Mouse (Mus musculus) large intestine, adult 2 months (tissue): ENCODE measurements around the gene Csrnp3. TPM values are rescaled to one million over a fixed set of nuclear protein-coding genes. Genes with fewer than 3 reads are reported as not detected.

Source experiments
- DNase-seq: peaks from one replicate; pipeline ENCODE4 v3.0.0-alpha.2; 2012; ENCODE audit warnings: low read depth, low spot score
- WGBS: fragments of 180-500 bp; shearing (Covaris S2); methylation state at CpG from one replicate; pipeline ENCODE4 v1.1.7; 2018; 5-methylcytosine and 5-hydroxymethylcytosine counted together
- polyA plus RNA-seq: library from polyadenylated mRNA; depleted of rRNA; stranded (reverse); fragments of >200 nt; gene quantifications from 2 replicates; pipeline ENCODE4 v1.2.3, GENCODE M21; 2012

The Csrnp3 gene
- polyA plus RNA-seq, 1 experiment = 0.06 TPM

DNA sequence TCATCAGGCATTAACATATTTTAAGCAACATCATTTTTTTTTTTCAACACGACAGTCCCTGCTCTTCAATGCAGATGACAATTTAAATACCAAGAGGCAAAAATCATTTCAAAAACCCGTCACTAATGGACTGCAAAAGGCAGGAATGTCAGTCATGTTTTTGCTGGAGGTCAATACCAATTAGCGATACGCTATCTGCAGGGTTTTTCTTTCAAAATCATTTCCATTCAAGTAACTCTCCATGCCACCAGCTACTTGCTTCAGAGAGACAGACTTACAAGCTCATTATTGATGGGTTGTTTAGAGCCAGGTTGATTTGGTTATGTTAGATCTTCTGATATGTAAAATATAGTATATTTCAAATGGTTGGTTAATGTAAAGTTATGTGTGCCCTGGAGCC, 145.2 kb downstream of the Csrnp3 start:
- no peak for DNase-seq
- 80% methylated on average over 4 of the region's 4 CpGs for WGBS

DNA sequence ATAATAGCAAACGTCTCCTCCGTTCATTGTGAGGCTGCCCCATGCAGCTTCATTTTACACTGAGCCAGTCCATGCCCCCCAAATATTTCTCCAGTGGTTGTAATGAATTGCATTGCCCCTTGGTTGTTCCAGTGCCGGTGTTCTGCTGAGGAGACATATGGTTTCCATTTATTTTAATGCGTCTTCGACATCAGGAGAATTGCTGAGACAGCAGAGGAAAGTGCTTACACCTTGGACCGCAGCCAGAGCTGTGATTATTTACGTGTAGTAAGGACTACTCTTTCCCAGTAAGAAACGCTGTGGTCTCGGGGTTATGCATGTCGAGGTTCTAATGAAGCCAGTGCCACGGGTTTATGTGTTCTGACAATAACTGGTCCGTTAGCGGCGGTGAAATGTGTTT, 147.8 kb downstream of the Csrnp3 start:
- WGBS = 66% methylated on average over 14 of the region's 14 CpGs
- DNase-seq = no peak

DNA sequence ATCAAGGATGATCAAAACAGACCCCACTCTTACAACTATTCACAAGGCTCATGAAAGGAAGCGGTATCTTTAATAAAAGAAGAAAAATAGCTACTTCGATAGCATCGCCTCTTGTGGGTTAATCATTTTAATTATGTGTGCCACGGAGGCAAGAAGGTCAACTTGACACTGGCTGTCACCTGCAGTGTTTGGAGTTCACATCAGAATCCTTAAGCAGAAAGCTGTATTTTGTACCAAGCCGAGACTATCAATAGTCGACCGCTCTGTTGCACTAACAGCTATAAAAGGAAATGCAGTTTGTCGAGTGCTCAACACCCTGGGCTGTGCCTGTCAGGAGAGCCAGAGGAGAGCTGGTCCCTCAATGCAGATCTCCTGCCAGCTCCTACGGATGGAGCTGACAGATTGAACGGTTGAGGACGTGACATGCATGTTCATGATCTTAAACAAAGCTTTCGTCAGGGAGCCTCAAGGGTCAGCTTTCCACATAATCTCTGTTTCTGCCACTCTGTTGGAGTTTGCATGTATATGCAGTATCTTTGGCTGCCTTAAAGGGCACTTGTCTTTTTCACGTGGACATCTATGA, 149.4 kb downstream of the Csrnp3 start:
- whole genome bisulfite sequencing = 66% methylated on average over 13 of the region's 13 CpGs
- no peak for DNase-seq

DNA sequence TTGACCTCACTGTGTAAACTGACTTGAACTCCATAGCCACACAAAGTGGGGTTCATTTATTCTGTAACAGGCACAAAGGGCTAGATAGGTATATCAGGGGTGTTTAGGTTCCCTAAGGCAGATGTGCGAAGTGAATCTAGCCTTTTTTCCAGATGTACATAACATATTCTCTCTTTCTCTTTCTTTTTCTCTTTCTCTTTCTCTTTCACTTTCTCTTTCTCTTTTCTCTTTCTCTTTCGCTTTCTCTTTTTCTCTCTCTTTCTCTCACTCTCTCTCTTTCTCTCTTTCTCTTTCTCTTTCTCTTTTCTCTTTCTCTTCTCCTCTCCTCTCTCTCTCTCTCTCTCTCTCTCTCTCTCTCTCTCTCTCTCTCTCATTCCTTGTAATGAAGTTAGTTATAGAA, 153.2 kb downstream of the Csrnp3 start:
- 90% methylated on average over 2 of the region's 2 CpGs for whole genome bisulfite sequencing
- no peak for DNase-seq

DNA sequence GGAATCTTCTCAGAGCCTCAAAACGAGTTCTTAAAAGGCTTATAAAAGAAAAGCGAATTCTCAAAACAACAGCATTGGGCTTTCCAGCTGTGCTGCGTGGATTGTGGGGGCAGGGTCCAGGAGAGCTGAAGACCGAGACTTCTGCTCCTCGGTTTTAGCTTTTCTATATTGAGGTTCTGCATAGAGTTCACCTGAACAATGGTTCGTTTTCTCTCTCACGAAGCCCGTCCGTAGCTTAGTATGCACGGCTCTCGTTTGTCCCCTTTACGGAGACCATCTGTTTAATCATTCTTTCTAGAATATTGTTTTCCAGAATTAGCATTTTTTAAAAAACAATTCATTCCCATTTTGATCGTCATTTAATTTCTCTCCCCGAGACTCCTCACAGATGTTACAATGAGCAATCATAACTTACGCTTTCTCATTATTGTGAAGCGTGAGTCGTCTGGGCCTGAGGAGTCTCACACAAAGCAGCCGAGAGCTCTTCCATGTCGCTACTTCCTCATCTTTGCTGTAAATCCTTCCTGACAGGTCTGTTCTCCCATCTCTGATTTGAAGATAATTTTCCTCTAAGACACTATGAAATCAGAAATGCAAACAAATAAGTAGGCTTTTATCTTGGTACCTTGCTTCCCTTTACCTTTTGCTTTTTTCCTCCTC, 163.6 kb downstream of the Csrnp3 start:
- 85% methylated on average over 19 of the region's 19 CpGs for WGBS
- no peak for DNase-seq

DNA sequence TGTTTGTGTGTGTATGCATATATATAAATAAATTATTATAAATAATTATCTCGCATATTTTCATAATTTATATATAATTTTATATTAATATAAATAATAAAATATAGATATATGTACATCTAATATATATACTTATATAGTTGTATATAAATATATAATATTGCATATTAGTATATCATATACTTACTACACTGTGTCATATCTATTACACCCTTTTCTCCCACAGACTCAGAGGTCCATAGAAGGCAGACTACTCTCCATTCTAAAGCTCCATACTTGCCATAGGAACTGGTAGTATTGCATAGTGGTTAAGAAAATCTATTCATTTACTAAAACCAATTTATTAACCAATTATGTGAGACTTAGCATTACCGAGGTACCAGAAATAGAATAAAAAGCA, 164.1 kb downstream of the Csrnp3 start:
- DNase-seq = no peak
- 72% methylated on average over 2 of the region's 2 CpGs for WGBS

DNA sequence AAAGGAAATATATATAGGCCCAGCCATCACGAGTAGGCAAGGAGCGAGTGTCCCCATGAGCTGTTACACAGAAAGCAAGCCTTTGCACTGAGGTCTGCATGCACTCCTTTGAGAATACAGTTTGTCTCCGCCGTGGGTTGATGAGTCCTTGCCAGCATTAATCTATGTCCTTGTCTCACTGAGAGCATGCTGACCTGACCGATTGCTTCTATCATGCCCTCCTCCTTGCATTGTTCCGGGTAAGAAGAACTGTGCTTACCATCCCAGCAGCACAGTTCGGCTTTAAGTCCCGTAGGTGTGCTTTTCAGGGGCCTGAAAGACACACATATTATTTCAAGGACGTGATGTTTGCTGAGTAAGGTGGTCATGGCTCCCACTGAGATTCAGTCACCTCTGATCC, 173.1 kb downstream of the Csrnp3 start:
- no peak for DNase-seq
- WGBS = 83% methylated on average over 9 of the region's 9 CpGs

DNA sequence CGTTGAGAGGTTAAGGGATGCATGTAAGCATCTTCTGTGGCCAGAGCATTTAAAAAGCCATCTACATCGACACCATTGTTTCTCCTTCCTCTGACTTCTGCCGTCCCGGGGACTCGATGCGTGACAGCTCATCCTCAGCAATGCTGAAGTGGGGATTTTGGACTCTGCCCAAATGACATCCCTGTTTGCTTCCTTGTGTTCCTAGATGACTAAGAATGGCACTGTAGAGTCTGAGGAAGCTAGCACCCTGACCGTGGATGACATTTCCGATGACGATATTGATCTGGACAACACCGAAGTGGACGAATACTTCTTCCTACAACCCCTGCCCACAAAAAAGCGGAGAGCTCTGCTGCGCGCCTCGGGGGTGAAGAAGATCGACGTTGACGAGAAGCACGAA, 173.7 kb downstream of the Csrnp3 start:
- no peak for DNase-seq
- 93% methylated on average over 19 of the region's 19 CpGs for WGBS

DNA sequence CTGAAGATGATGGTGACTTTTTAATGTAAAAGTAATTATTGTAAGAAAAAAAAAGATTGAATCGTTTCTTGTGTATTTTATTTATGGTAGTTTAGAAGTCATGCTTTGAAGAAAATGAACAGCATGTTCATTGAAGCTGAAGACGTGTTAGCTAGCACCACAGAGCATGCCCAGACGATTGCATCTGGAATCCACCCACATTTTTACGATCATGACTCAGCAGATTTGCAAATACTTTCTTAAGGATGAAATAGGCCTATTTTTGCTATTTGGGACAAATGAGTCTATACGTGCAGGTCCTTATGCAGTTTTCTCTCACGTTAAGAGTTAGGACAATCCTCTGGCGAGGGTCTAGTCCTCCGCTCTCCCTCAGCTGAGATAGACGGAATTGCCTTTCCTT, 177.9 kb downstream of the Csrnp3 start:
- 72% methylated on average over 9 of the region's 9 CpGs for WGBS
- no peak for DNase-seq

DNA sequence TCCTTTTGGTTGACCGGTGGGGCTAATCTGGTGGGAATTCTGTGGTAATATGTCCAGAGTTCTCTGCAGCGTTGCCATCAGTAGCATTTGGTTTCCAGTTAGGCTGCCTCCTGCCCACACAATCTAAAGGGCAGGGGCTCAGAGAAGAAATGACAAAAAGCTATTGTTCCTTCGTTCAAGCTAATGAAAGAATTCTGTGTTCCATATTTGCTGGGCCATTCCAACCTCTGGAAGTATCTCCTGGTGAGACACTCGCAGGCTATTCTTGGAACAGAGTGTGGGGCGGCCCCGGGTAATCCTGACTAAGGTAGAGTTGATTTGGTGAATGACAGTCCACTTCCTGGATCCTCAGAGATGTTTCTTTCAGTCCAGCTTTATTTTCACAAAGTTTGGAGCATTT, 179.3 kb downstream of the Csrnp3 start:
- WGBS = 86% methylated on average over 6 of the region's 6 CpGs
- DNase-seq = no peak

DNA sequence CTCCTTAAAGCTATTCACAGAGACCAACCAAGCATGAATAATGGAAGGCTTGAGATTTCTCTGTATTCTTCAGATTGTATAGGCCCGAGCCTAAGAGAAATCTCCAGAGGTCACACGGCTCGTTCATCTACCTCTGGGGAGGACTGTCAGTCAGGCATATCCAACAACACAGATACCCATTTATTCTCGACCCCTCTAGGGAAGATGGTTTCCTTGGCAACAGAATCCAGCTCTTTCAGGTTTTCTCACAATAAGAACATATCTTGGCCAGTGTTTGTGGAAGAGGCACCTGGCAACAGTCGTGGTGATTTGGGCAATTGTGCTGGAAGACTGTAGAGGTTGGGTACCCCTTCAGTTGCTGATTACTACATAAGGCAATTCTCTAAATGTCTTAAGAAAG, 183.2 kb downstream of the Csrnp3 start:
- 79% methylated on average over 5 of the region's 5 CpGs for WGBS
- no peak for DNase-seq

DNA sequence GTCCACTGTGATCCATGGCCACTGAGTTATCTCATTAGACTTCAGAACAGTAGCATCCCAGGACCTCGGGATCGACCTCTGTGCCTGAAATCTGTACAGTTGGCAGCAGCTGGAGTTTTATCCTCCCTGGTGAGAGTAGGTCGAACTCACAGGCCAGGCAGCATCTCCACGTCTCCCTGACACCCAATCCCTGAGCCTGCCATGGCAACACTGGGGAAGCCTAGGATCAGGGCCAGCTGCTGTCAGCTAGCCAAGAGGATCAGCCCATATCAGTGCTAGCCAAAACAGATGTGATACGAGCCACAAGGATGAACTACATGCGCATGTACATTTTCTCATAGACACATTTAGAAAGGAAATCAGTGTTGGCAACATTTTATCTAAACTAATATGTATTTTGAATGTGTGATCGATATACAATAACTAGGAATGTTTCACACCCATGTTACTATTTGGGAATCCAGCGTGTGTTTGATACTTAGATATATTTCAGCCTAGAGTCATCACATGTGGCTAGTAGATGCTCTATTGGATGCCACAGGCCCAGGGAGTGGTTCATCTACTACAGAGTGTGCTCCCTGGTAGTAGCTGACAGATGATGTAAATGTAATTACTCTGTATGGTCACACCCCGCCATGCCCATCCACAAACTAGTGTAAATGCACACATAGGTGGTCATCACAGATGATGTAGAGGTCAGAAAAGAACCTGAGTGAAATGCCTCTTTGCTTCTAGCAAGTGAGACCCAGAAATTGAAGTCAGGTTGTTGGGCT, 189.5 kb downstream of the Csrnp3 start:
- WGBS = 71% methylated on average over 9 of the region's 9 CpGs
- DNase-seq = no peak

DNA sequence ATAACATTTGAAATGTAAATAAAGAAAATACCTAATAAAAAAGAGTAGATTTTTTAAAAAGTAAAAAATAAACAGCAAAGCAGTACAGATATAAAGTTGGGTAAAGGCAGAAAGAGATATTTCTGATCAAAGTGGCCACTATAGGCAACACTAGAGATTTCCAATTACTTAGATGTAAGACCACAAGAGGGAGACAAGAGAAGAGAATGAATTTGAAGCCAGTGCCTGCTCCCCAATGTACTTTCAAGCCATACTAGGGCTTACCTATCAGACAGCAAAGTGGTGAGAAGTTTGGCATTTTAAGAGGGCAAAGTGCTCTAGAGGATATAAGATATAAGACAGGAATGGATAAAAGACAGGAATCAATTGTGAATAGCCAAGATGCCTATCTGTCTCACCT, 195.0 kb downstream of the Csrnp3 start:
- no peak for DNase-seq

DNA sequence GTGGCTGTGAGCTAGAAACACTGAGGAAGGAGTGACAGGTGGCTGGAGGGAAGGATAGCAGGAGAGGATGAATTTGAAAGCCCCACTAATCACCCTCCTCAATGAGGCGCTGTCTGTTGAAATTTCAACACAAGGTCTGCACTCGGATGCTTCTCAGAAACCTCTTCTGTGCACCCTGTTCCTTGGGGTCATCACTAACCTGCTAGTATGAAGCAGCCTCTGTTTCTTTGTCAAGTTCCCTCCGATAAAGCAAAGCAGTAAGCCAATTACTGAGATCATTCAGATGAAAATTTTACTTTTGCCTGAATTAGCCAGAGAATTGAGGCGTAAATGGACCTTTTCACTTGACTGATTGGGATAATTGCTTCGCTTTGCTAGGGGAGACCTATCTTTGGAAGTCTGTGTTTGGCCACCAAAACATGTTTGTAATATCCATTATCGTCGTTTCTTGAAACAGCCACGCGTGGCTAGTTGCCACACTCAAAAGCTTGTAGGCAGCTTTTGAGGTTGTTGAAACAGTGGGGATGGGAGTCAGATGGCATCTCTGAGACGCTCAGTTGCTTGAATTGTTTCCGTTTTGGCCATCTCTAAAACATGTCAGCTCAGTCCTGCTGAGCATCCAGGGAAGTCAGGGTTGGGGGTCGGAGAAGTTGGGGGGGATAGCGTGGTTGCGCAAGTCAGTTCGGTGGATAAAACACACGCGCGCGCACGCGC, 195.8 kb downstream of the Csrnp3 start:
- 93% methylated on average over 21 of the region's 21 CpGs for WGBS
- DNase-seq = no peak

DNA sequence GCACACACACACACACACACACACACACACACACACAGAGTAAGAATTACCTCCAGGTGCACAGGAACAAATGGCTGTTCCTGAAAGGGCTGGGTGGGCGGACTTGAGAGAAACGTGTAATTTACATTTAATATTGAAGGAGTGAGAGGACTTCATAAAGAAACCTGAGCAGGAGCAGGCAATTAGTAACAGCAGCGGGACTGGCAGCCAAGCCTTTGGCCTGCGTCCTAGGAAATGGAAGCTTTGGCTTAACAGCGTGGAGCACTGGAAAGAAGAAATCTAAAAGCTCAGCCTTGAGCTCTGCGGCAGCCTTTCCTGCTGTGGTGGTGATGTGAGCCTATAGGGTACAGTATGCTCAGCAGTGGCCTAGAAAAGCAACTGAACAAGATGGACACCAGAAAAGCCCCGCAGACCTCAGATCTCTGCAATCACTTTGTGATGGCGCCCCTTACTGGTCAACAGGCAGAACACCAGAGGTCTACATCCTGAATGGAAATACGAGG, 196.4 kb downstream of the Csrnp3 start:
- WGBS = 72% methylated on average over 9 of the region's 9 CpGs
- DNase-seq = no peak

DNA sequence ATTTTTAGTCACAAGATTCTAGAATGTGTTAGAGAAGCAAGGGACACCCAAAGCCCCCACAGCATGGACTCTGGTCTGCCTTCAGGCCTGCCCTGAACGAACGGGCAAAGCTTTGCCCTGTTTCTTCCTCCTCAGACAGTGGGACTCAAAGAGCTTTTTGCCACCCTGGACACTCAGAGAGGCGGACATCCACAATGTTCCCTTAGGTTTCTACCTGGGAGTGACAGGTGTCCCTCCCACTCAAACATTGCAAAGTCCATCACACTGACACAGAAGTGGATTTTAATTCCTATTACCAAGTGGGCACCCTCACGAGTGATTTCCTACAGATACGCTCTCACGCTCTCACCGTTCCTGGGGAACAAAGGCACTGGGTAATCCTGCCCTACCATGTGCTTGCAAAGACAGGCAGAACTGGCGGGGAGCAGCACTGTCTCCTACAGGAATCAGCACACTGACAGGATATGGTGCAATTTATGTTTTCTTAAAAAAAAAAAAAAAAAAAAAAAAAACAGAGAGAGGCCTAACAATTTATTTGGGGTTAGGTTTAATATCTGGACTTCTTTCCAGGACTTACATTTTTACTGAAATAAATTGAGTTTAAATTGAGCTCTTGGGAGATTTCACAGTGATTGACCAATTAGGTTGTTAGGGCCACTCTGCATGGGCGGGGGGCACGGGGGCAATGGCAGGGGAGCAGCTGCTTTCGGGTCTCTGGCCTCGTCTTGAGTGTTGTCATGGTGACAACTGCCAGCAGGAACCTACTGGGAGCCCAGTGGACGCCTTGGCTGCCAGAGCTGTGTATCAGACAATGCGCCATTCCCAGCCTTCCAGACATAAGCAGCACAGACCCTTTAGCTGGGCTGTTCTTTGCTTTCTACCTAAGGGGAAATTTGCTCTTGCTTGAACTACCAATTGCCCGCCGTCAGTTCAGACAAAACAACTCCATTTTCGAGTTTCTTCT, 198.2 kb downstream of the Csrnp3 start:
- no peak for DNase-seq
- WGBS = 73% methylated on average over 17 of the region's 17 CpGs

DNA sequence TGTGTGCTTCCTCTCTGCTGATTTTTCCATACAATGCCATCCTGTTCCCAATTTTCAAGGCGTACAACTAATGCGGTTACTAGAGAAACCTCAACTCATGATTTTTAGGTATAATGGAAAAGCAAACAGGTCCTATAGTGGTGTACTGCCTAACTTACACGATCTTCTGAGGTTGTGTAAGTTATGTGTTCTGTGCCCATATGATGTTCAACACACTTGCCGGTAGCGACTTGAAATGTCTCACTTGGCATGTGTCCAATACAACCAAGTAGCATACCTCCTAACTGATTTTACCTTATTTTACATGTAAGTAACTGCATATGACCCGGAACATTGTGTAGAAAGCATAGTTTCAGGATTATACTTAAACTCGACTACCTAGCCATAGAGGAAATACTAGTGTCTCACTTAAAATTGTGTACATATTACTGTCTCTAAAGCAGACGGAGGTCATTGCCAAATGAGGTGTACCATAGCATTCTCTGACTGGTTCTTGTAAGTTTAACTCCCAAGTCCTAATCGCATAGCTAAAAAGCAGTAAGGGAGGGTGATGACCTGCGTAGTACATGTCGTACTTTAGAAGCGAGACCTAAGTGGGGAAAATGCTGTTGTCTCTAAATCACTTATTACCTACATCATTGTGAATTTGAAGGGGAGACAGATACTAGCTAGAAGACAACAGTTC, 199.0 kb downstream of the Csrnp3 start:
- WGBS = 88% methylated on average over 12 of the region's 12 CpGs
- no peak for DNase-seq

DNA sequence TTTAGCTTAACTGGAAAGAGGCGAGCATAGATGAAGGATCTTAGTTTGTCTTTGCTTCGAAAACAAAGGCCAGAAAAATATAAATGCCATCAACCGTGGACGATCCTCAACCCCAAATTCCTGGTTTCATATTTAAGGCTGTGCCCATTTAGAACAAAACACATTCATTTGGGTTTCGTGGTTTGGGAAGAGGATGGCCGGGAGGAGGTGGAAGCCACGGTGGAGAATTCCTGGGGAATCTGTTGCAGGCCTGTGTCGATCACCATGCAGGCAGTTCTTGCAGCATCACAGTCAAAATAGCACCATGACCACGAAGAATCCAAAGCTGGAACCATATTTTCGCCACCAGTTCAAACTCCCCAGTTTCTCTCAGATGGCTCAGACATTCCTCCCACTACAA, 217.7 kb downstream of the Csrnp3 start:
- no peak for DNase-seq
- WGBS = 85% methylated on average over 10 of the region's 10 CpGs

DNA sequence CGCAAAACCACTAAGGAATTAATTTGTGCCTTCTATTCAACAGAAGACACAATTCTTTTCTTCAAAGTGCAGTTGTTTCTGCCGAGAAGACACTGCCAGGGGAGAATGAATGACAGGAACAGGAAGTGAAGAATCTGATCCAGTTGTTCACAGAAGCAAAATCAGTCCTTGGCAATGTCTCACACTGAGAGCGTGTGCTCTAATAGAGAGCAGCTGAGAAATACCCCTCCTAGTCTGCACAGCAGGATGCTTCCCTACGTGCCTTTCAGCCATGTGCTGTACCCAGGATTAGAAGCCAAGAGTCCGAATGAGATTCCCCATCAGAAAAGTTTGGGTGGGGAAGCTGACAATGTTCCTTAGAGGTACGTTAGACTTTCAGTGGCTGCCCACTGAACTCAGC, 223.9 kb downstream of the Csrnp3 start:
- no peak for DNase-seq
- 62% methylated on average over 6 of the region's 6 CpGs for WGBS
